Mouse (Mus musculus): Measurements from ENCODE around the gene 4930556J24Rik. TPM values are rescaled to one million over a fixed set of nuclear protein-coding genes. Genes with fewer than 3 reads are reported as not detected.
"Not testable (repeated sequence)": the region's sequence is repeated elsewhere in the genome, so short reads cannot be mapped to it uniquely, and the experiment has no call there.

4930556J24Rik gene
- total RNA-seq (2014; rRNA removed): 0.16 TPM in 1 of 2 replicates, not detected in the other
- polyA plus RNA-seq (2015; fragmentation: Nextera tagmentation; extraction: Ambion mirVana): 0.26 TPM in 1 of 2 replicates, not detected in the other

GRCm38 (mm10) chr11:3976678-3977077 lies at the start of gene 4930556J24Rik:
4930556J24Rik (minus strand) TSS chr11:3976778.
- Histone ChIP-seq H3K9me3 (ENCODE audit: low read length) (no peaks in the 10 kb centered on the region), H3K4me3 (ENCODE audit: low read depth, low read length) (no peak within 1 kb of the TSS), H3K36me3 (ENCODE audit: insufficient read depth, low read length) (peaks cover 74% of the 10 kb centered on the region), H3K4me2 (ENCODE audit: low read depth, low read length, poor library complexity, severe bottlenecking) (no peak within 1 kb of the TSS), H3K27ac (ENCODE audit: low read depth, low read length) (no peak within 1 kb of the TSS), H3K4me1 (ENCODE audit: insufficient read depth, low read length) (no peaks in the 10 kb centered on the region), H3K9ac (replicated peaks; ENCODE audit: low read length, poor library complexity, severe bottlenecking) (no peak within 1 kb of the TSS), H3K27me3 (ENCODE audit: insufficient read depth, low read length) (no peaks in the 10 kb centered on the region)
- ATAC-seq (ENCODE audit: low FRiP score): no peak
- no peak for TF ChIP-seq CTCF (IDR thresholded peaks at IDR 0.05)
- 93% methylated on average over 6 of the region's 6 CpGs for WGBS
- DNase-seq (ENCODE audit: low spot score): no peak

GRCm38 (mm10) chr11:4023321-4023720 lies 46.7 kb upstream of the 4930556J24Rik start:
- Histone ChIP-seq H3K4me3 (ENCODE audit: low read depth, low read length) (no peak overlapping the region), H3K36me3 (ENCODE audit: insufficient read depth, low read length) (no peaks in the 10 kb centered on the region), H3K27me3 (ENCODE audit: insufficient read depth, low read length) (no peaks in the 10 kb centered on the region), H3K9ac (replicated peaks; ENCODE audit: low read length, poor library complexity, severe bottlenecking) (no peak overlapping the region), H3K4me2 (ENCODE audit: low read depth, low read length, poor library complexity, severe bottlenecking) (no peak overlapping the region), H3K27ac (ENCODE audit: low read depth, low read length) (no peak overlapping the region), H3K4me1 (ENCODE audit: insufficient read depth, low read length) (no peaks in the 10 kb centered on the region), H3K9me3 (ENCODE audit: low read length) (no peaks in the 10 kb centered on the region)
- 78% methylated on average over 2 of the region's 2 CpGs for WGBS
- ATAC-seq (ENCODE audit: low FRiP score): no peak
- no peak for DNase-seq (ENCODE audit: low spot score)
- TF ChIP-seq CTCF (IDR thresholded peaks at IDR 0.05): no peak

DNA sequence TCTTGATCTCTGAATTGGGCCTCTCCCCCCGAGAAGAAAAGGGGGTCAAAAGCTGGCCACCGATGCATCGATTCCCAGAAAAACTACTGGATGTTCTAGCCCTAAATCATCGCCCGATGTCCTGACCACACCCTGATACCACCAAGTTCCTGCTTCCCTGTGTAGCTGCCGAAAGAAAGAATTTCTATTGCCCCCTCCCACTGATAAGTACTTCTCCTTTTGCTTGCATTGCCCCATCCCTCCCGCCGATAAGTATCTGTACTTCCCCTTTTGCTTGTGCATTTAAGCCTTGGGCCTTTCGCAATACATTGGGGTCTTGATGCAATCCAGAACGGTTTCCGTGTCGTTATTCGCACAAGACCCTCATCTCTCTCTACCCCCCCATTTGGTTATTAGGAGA lies 45.5 kb upstream of the 4930556J24Rik start:
- not testable (repeated sequence) for H3K27ac ChIP-seq (ENCODE audit: low read depth, low read length); DNase-seq (ENCODE audit: low spot score); H3K4me3 ChIP-seq (ENCODE audit: low read depth, low read length); ATAC-seq (ENCODE audit: low FRiP score); H3K4me2 ChIP-seq (ENCODE audit: low read depth, low read length, poor library complexity, severe bottlenecking); H3K36me3 ChIP-seq (ENCODE audit: insufficient read depth, low read length); H3K4me1 ChIP-seq (ENCODE audit: insufficient read depth, low read length); H3K9me3 ChIP-seq (ENCODE audit: low read length); H3K9ac ChIP-seq (replicated peaks; ENCODE audit: low read length, poor library complexity, severe bottlenecking); H3K27me3 ChIP-seq (ENCODE audit: insufficient read depth, low read length)
- WGBS: 93% methylated on average over 13 of the region's 13 CpGs

- H3K27me3 ChIP-seq (ENCODE audit: insufficient read depth, low read length); H3K4me2 ChIP-seq (ENCODE audit: low read depth, low read length, poor library complexity, severe bottlenecking): not testable (repeated sequence)
- 89% methylated on average over 14 of the region's 14 CpGs for WGBS
These were observed 39.2 kb upstream of the 4930556J24Rik start for GRCm38 (mm10) chr11:4015796-4016195.

GRCm38 (mm10) chr11:4012616-4013015 lies 36.0 kb upstream of the 4930556J24Rik start:
- no peaks in the 10 kb centered on the region for H3K36me3 ChIP-seq (ENCODE audit: insufficient read depth, low read length)
- 64% methylated on average over 1 of the region's 1 CpGs for WGBS
- no peak overlapping the region for H3K4me3 ChIP-seq (ENCODE audit: low read depth, low read length)
- H3K9ac ChIP-seq (replicated peaks; ENCODE audit: low read length, poor library complexity, severe bottlenecking): no peak overlapping the region
- no peak for TF ChIP-seq CTCF (IDR thresholded peaks at IDR 0.05)
- H3K27ac ChIP-seq (ENCODE audit: low read depth, low read length): no peak overlapping the region
- peaks cover 2% of the 10 kb centered on the region; the same call in 1 of the 2 replicates for H3K9me3 ChIP-seq (ENCODE audit: low read length)
- ATAC-seq (ENCODE audit: low FRiP score) (no peak), DNase-seq (ENCODE audit: low spot score) (no peak)
- no peak overlapping the region for H3K4me2 ChIP-seq (ENCODE audit: low read depth, low read length, poor library complexity, severe bottlenecking)
- no peaks in the 10 kb centered on the region for H3K4me1 ChIP-seq (ENCODE audit: insufficient read depth, low read length)
- no peaks in the 10 kb centered on the region for H3K27me3 ChIP-seq (ENCODE audit: insufficient read depth, low read length)

More at GRCm38 (mm10) chr11:4015796-4016195, 39.2 kb upstream of the 4930556J24Rik start:
- not testable (repeated sequence) for H3K9me3 ChIP-seq (ENCODE audit: low read length); DNase-seq (ENCODE audit: low spot score); H3K27ac ChIP-seq (ENCODE audit: low read depth, low read length); H3K9ac ChIP-seq (replicated peaks; ENCODE audit: low read length, poor library complexity, severe bottlenecking); H3K4me1 ChIP-seq (ENCODE audit: insufficient read depth, low read length); ATAC-seq (ENCODE audit: low FRiP score); H3K4me3 ChIP-seq (ENCODE audit: low read depth, low read length); H3K36me3 ChIP-seq (ENCODE audit: insufficient read depth, low read length)

- no peaks in the 10 kb centered on the region for H3K4me1 ChIP-seq (ENCODE audit: insufficient read depth, low read length)
- H3K4me2 ChIP-seq (ENCODE audit: low read depth, low read length, poor library complexity, severe bottlenecking): no peak overlapping the region
- H3K36me3 ChIP-seq (ENCODE audit: insufficient read depth, low read length): no peaks in the 10 kb centered on the region
- no peak overlapping the region for H3K9ac ChIP-seq (replicated peaks; ENCODE audit: low read length, poor library complexity, severe bottlenecking)
- no peak overlapping the region for H3K27ac ChIP-seq (ENCODE audit: low read depth, low read length)
- no peak overlapping the region for H3K4me3 ChIP-seq (ENCODE audit: low read depth, low read length)
- ATAC-seq (ENCODE audit: low FRiP score) (no peak), DNase-seq (ENCODE audit: low spot score) (no peak)
- H3K27me3 ChIP-seq (ENCODE audit: insufficient read depth, low read length): no peaks in the 10 kb centered on the region
- no peaks in the 10 kb centered on the region for H3K9me3 ChIP-seq (ENCODE audit: low read length)
- WGBS: 86% methylated on average over 3 of the region's 3 CpGs
- TF ChIP-seq CTCF (IDR thresholded peaks at IDR 0.05): peak; percentile 61
These were observed 29.9 kb upstream of the 4930556J24Rik start for GRCm38 (mm10) chr11:4006462-4006861.

All from midbrain, postnatal 0 days (tissue).